8 mouse cellular contexts compared by ENCODE assay signal in genomic region chr10:121509751-121510643, GRCm38 (mm10). TPM values are rescaled to one million over a fixed set of nuclear protein-coding genes. Genes with fewer than 3 reads are reported as not detected.
DNase-seq lines count a peak whose midpoint lies in the region; ATAC-seq lines count a peak whose summit lies in the region.

No protein-coding gene starts in this region.

- peak; percentile 33; the same call in 1 of the 2 replicates for ATAC-seq in limb, embryonic 12.5 days (ENCODE audit: insufficient number of reproducible peaks, insufficient read depth, low FRiP score, low TSS enrichment, low read depth)
- no peak for ATAC-seq in cerebellum, adult (ENCODE audit: insufficient number of reproducible peaks, low FRiP score, low TSS enrichment)

- peak; percentile 73 for DNase-seq in left cerebral cortex, postnatal 4 days
- DNase-seq in left cerebral cortex, postnatal 25 days (ENCODE audit: low spot score in 2 of 2) = no peak
- DNase-seq in heart, postnatal 10 days = peak; percentile 28 to 29
- DNase-seq in neural tube, embryonic 10.5 days (ENCODE audit: extremely low spot score, low spot score) = peak; percentile 76
- DNase-seq in frontal cortex, postnatal 10 days (ENCODE audit: low spot score in 2 of 2) = no peak
- no peak for DNase-seq in adipocyte (ENCODE audit: low spot score)

- peaks cover 32% of the 10 kb centered on the region for H3K4me1 ChIP-seq in limb, embryonic 12.5 days (replicated peaks)

- H3K4me3 ChIP-seq in limb, embryonic 12.5 days (replicated peaks) = no peak overlapping the region

- WGBS in limb, embryonic 12.5 days = 18% methylated on average over 24 of the region's 24 CpGs

- H3K36me3 ChIP-seq in limb, embryonic 12.5 days = no peaks in the 10 kb centered on the region

- H3K27me3 ChIP-seq in limb, embryonic 12.5 days = no peaks in the 10 kb centered on the region

- H3K4me2 ChIP-seq in limb, embryonic 12.5 days = peak overlapping the region; percentile 26

- no peak overlapping the region for H3K9ac ChIP-seq in limb, embryonic 12.5 days (replicated peaks)

- no peaks in the 10 kb centered on the region for H3K9me3 ChIP-seq in limb, embryonic 12.5 days

- intact Hi-C loops in left cerebral cortex, postnatal 4 days (cut with DNase I) = loop anchor here (5.0 kb wide), 2 partner anchors 38 to 98 kb away; no protein-coding TSS in a partner anchor
- intact Hi-C loops in left cerebral cortex, postnatal 25 days (cut with DNase I) = loop anchor here (2.0 to 5.0 kb wide), 3 partner anchors 38 to 99 kb away; no protein-coding TSS in a partner anchor
- intact Hi-C loops in heart, postnatal 10 days (cut with DNase I) = no loop called here

- 0 out of 2 replicates have a peak overlapping the region, but pooled peaks have one; percentile 31 for H3K27ac ChIP-seq in limb, embryonic 12.5 days

RNA-seq across cellular contexts. Expression of gene Rassf3, which starts 33.9 kb away (rescaled TPM):
- 10 to 100 TPM; 17.4 to 22.9 TPM for total RNA-seq in left cerebral cortex, postnatal 4 days (2021)
- 10 to 100 TPM; 30.4 to 37.3 TPM for total RNA-seq in left cerebral cortex, postnatal 25 days (2021)
- 100 to 1,000 TPM in 1 of 2 experiments, 10 to 100 TPM in 1; 98.8 to 116 TPM for total RNA-seq in heart, postnatal 10 days (2021)
- polyA plus RNA-seq in limb, embryonic 12.5 days (2016; fragmentation: Nextera tagmentation; extraction: Ambion mirVana) = 20.2 and 22.2 TPM in 2 replicates

Comparison
In these comparisons a context has a peak if more than half of its experiments do, and no peak if none do; other contexts are left out.
1. DNase-seq: peak in left cerebral cortex, postnatal 4 days (single experiment), heart, postnatal 10 days (2 of 2) and neural tube, embryonic 10.5 days (single experiment); none in left cerebral cortex, postnatal 25 days (0 of 2), frontal cortex, postnatal 10 days (0 of 2) and adipocyte (single experiment).